Mouse (Mus musculus) heart, embryonic 14.5 days (tissue): Measurements from ENCODE around the gene Gnat2. TPM values are rescaled to one million over a fixed set of nuclear protein-coding genes. Genes with fewer than 3 reads are reported as not detected.

Source experiments
- ATAC-seq: fragments of 200-750 bp; cut with Nextera tagmentation; 2 replicates; pipeline ENCODE4 v1.8.0; 2017; ENCODE audit warnings: low read depth, moderate TSS enrichment; ENCODE audit not compliant: insufficient number of reproducible peaks, insufficient read depth, low FRiP score
- H3K27ac ChIP-seq, 2 experiments: fragments of 200-500 bp in 1 of 2; fragments of 300-500 bp in 1 of 2; sonication (generic) in 1 of 2; replicated peaks in 1 of 2; 2 replicates each; pipeline ENCODE4 v1.5.1; 2012 to 2014; ENCODE audit warnings: low read depth in 2 of 2, low read length in 2 of 2, control low read depth in 1 of 2, mild to moderate bottlenecking in 1 of 2, mixed read lengths in 1 of 2; ENCODE audit not compliant: control insufficient read depth in 1 of 2, insufficient read depth in 1 of 2
- H3K27me3 ChIP-seq: fragments of 300-500 bp; sonication (generic); 2 replicates; pipeline ENCODE4 v1.6.1; 2014; ENCODE audit warnings: mild to moderate bottlenecking, low read length, control low read depth; ENCODE audit not compliant: control insufficient read depth, insufficient read depth
- H3K36me3 ChIP-seq: fragments of 300-500 bp; sonication (generic); 2 replicates; pipeline ENCODE4 v1.6.1; 2014; ENCODE audit warnings: mild to moderate bottlenecking, control low read depth, low read length, mixed read lengths; ENCODE audit not compliant: control insufficient read depth, insufficient read depth
- H3K4me1 ChIP-seq, 2 experiments: fragments of 200-500 bp in 1 of 2; fragments of 300-500 bp in 1 of 2; sonication (generic) in 1 of 2; 2 replicates each; pipeline ENCODE4 v1.6.1; 2012 to 2014; ENCODE audit warnings: low read length in 2 of 2, control low read depth in 1 of 2, mixed read lengths in 1 of 2; ENCODE audit not compliant: control insufficient read depth in 2 of 2, insufficient read depth in 2 of 2
- H3K4me2 ChIP-seq: fragments of 300-500 bp; sonication (generic); 2 replicates; pipeline ENCODE4 v1.6.1; 2014; ENCODE audit warnings: mild to moderate bottlenecking, low read length
- H3K4me3 ChIP-seq, 2 experiments: fragments of 200-500 bp in 1 of 2; fragments of 300-500 bp in 1 of 2; sonication (generic) in 1 of 2; 2 replicates each; pipeline ENCODE4 v1.5.1; 2012 to 2014; ENCODE audit warnings: low read length in 2 of 2, mild to moderate bottlenecking in 2 of 2, control low read depth in 1 of 2, low read depth in 1 of 2, moderate library complexity in 1 of 2; ENCODE audit not compliant: control insufficient read depth in 1 of 2, insufficient read depth in 1 of 2
- H3K9ac ChIP-seq: fragments of 300-500 bp; sonication (generic); 2 replicates; pipeline ENCODE4 v1.6.1; 2014; ENCODE audit warnings: mild to moderate bottlenecking, low read length
- H3K9me3 ChIP-seq: fragments of 300-500 bp; sonication (generic); 2 replicates; pipeline ENCODE4 v1.6.1; 2016; ENCODE audit warnings: low read length, control low read depth; ENCODE audit not compliant: control insufficient read depth
- WGBS: fragments of 180-500 bp; shearing (Covaris S2); extraction: QIAGEN DNeasy Blood & Tissue Kit; methylation state at CpG from one replicate; pipeline ENCODE4 v1.1.7; 2014; 5-methylcytosine and 5-hydroxymethylcytosine counted together
- polyA plus RNA-seq: library from polyadenylated mRNA; unstranded; fragments of >200 nt; fragmentation: Nextera tagmentation; extraction: Ambion mirVana; gene quantifications from 2 replicates; pipeline ENCODE4 v1.2.1, GENCODE M21; 2014

Gene Gnat2
- polyA plus RNA-seq, 1 experiment from 2014 or later, result 0.59 TPM

DNA sequence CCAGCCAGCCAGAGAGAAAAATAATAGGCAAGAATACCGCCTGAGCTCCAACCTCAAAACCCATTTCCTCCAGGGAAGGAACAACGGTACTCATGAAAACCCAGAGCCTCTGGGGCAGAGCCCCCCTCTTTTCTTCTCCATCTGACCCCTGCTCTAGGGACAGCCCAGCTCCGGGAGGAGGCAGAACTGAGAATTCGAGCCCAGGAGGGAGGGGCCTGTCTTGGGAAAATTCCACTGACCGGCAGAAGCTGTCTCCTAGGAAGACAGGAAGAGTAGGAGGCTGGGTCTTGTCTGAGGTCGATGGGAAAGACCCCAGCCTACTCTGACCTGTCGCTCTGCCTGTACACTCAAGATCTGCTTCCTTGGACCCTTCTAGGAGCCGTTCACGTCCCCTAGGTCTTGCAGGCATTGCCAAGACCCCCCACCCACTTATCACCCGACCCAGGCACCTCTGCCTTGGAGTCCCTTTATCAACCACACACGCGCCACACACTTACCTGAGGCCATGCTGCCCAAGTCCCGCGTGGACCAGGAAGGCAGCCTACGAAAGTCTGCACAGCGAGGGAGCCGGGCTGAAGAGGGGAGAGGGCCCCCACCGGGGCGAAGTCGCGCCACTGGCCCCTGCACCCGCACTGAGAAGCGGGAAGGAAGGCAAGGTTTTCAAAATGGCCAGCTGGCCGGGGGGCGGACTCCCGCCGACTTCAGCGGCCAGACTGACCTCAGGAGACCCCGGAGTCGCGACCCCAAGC is 6.7 kb upstream of the Gnat2 start:
- WGBS, result under 1% methylated on average over 30 of the region's 31 CpGs

DNA sequence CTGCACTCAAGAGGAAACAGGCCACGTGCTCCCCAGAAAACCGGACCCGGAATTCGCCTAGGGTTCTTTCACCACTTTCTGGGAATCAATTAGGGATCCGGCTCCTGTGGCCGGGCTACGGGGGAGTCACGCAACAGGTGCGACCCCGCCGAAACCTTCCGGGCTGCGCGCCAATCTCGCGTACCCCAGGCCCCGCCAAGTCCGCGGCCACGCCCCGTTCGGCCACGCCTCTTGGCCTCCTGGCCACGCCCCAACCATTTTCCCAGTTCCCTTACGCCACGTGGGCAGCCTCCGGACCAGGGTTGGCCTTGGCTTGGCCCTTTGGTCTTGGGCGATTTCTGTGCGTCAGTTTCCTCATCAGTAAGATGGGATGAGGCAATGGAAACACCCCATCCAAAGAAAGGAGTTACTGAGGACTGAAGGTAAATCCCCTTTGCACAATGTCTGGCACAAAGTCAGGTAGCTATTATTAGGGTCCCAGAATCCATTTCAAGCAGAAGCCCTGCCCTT is 6.1 kb upstream of the Gnat2 start, which contains the start of gene Ampd2:
Gene Ampd2 (minus strand): TSS at position 182 of the 510 bp plus-strand sequence.
- peak within 1 kb of the TSS; percentile 86 to 90 for H3K27ac ChIP-seq
- H3K27me3 ChIP-seq, result no peaks in the 10 kb centered on the region
- ATAC-seq, result peak; percentile 24

More for the DNA sequence above, 6.7 kb upstream of the Gnat2 start:
- no peaks in the 10 kb centered on the region for H3K27me3 ChIP-seq
- H3K27ac ChIP-seq, result peak overlapping the region; percentile 86 to 90
- peak overlapping the region; percentile 69 to 76 for H3K4me3 ChIP-seq
- peaks cover 41 to 55% of the 10 kb centered on the region in 2 experiments for H3K4me1 ChIP-seq
- peak overlapping the region; percentile 94 for H3K4me2 ChIP-seq
- H3K36me3 ChIP-seq, result 0 out of 2 replicates have a peak, but pooled peaks cover 2% of the 10 kb centered on the region
- peak overlapping the region; percentile 81 for H3K9ac ChIP-seq
- H3K9me3 ChIP-seq, result no peaks in the 10 kb centered on the region
- peak; percentile 78 for ATAC-seq

GRCm38 (mm10) chr3:108087329-108087728 is 5.3 kb upstream of the Gnat2 start:
- 80% methylated on average over 3 of the region's 3 CpGs for WGBS
- Histone ChIP-seq H3K27me3 (no peaks in the 10 kb centered on the region), H3K36me3 (no peaks in the 10 kb centered on the region), H3K4me3 (no peak overlapping the region), H3K9ac (0 out of 2 replicates have a peak overlapping the region, but pooled peaks have one; percentile 42), H3K27ac (0 out of 4 replicates have a peak overlapping the region, but pooled peaks of 1 of the 2 experiments have one; percentile 90), H3K4me2 (peak overlapping the region; percentile 94), H3K9me3 (no peaks in the 10 kb centered on the region), H3K4me1 (peaks cover 32 to 45% of the 10 kb centered on the region in 2 experiments)
- no peak for ATAC-seq

More for the DNA sequence above, 6.1 kb upstream of the Gnat2 start, which contains the start of gene Ampd2:
- H3K9me3 ChIP-seq, result no peaks in the 10 kb centered on the region
- peaks cover 40 to 53% of the 10 kb centered on the region in 2 experiments for H3K4me1 ChIP-seq
- H3K9ac ChIP-seq, result peak within 1 kb of the TSS; percentile 81
- H3K36me3 ChIP-seq, result no peaks in the 10 kb centered on the region
- peak within 1 kb of the TSS; percentile 94 for H3K4me2 ChIP-seq
- H3K4me3 ChIP-seq, result peak within 1 kb of the TSS; percentile 69 to 76
- WGBS, result under 1% methylated on average over 29 of the region's 29 CpGs

GRCm38 (mm10) chr3:108088842-108089380 is 3.7 kb upstream of the Gnat2 start:
- H3K36me3 ChIP-seq, result no peaks in the 10 kb centered on the region
- no peak overlapping the region for H3K4me3 ChIP-seq
- no peak overlapping the region for H3K4me2 ChIP-seq
- 0 out of 4 replicates have a peak overlapping the region, but pooled peaks of 1 of the 2 experiments have one; percentile 1 for H3K27ac ChIP-seq
- no peaks in the 10 kb centered on the region for H3K9me3 ChIP-seq
- WGBS, result 31% methylated on average over 5 of the region's 5 CpGs
- H3K4me1 ChIP-seq, result peaks cover 24 to 29% of the 10 kb centered on the region in 2 experiments
- no peaks in the 10 kb centered on the region for H3K27me3 ChIP-seq
- no peak overlapping the region for H3K9ac ChIP-seq
- no peak for ATAC-seq

DNA sequence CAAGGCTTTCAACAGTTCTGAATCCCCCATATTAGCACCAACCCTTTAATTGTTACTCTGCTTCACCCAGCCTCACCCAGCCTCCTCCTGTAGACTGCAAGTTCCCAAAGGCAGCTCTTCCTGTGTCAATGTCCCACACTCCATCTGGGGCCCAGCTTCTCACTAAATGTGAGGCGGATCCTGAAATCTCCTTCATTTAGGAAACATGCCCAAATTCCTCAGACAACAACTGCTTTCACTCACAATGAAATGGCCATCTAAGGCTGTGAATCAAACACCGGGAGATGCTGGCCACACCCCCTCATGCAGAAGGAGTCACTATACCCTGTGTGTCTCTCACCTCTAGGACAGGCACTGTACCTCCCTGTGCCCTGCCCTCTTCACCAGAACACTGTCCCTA is 2.7 kb upstream of the Gnat2 start:
- WGBS, result 57% methylated on average over 2 of the region's 2 CpGs
- H3K27ac ChIP-seq, result 0 out of 4 replicates have a peak overlapping the region, but pooled peaks of 1 of the 2 experiments have one; percentile 1
- no peak overlapping the region for H3K9ac ChIP-seq
- H3K9me3 ChIP-seq, result no peaks in the 10 kb centered on the region
- peaks cover 19% of the 10 kb centered on the region in 2 experiments for H3K4me1 ChIP-seq
- no peak overlapping the region for H3K4me3 ChIP-seq
- H3K36me3 ChIP-seq, result no peaks in the 10 kb centered on the region
- no peak for ATAC-seq
- H3K4me2 ChIP-seq, result no peak overlapping the region
- no peaks in the 10 kb centered on the region for H3K27me3 ChIP-seq

- Histone ChIP-seq H3K9ac (no peak overlapping the region), H3K4me1 (peaks cover 18 to 19% of the 10 kb centered on the region in 2 experiments), H3K27ac (no peak overlapping the region), H3K4me2 (no peak overlapping the region), H3K36me3 (no peaks in the 10 kb centered on the region), H3K27me3 (no peaks in the 10 kb centered on the region), H3K9me3 (no peaks in the 10 kb centered on the region), H3K4me3 (no peak overlapping the region)
- WGBS, result 82% methylated on average over 2 of the region's 2 CpGs
- ATAC-seq, result no peak
These were observed 2.0 kb upstream of the Gnat2 start for GRCm38 (mm10) chr3:108090561-108090960.

GRCm38 (mm10) chr3:108092030-108092429 is 559 bp upstream of the Gnat2 start:
- ATAC-seq, result no peak
- Histone ChIP-seq H3K9ac (no peak overlapping the region), H3K27me3 (no peaks in the 10 kb centered on the region), H3K4me3 (no peak overlapping the region), H3K4me1 (peaks cover 13 to 17% of the 10 kb centered on the region in 2 experiments), H3K27ac (no peak overlapping the region), H3K4me2 (no peak overlapping the region), H3K9me3 (no peaks in the 10 kb centered on the region), H3K36me3 (no peaks in the 10 kb centered on the region)
- 65% methylated on average over 6 of the region's 6 CpGs for WGBS
